Mouse (Mus musculus) thymus, postnatal 36 days (tissue): ENCODE data around the gene Haghl.

Experiments used
- DNase-seq, 2 experiments: peaks; one replicate each; pipeline ENCODE4 v3.0.0; 2022; ENCODE audit warnings: mixed read lengths in 2 of 2

Gene Haghl

DNA sequence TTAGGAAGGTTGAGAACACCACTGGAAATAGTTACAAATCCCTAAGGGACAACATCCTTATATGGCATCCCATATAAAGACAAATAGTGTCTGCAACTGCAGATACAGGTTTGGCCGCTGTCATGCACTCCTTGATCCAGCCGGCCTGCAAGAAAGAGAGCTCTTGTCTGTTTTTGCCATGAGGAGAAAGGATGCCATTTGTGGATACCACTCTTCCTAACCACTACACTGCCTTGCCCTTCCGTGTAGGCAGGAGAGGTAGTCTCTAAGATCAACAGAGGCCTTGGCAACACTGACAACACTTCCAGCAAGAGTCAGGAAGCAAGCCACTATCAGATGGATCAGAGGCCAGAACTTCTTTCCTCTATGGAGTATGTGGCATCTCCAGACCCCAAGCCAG is 807 bp upstream of the Haghl start, which contains the start of gene Ccdc78:
Gene Ccdc78 (plus strand): TSS at position 301 of the 400 bp plus-strand sequence.
- DNase-seq = no peak

DNA sequence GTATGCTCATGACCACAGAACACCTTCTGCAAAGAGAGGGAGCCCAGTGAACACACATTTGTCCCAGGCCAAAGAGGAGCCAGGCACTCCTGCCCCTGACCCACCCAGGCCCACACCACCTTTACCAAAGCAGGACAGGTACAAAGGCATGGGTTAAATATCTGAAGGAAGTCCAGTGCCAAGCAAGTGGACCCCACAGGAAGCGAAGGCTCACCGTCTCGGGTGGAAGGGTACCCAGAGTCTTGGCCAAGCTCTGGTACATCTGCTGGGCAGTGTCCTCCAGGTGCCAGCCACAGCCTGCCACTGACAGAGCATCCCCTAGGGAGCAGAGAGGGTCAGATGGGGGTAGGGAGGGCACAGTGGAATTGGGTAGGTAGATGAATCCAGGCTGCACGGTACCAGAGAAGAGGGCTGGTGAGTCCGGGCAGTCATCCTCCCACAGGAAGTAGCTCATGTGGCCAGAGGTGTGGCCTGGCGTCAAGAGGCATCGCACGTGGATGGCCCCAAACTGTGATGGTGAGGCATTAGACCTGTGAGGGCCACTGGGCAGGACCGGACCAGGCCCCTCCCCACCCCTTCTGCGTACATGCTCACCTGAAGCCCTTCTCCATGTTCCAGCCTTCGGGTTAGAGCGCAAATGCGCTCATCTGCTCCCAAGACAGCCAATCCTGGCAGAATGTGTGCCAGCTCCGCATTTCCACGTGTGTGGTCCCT is 1.5 kb downstream of the Haghl start:
- no peak for DNase-seq

DNA sequence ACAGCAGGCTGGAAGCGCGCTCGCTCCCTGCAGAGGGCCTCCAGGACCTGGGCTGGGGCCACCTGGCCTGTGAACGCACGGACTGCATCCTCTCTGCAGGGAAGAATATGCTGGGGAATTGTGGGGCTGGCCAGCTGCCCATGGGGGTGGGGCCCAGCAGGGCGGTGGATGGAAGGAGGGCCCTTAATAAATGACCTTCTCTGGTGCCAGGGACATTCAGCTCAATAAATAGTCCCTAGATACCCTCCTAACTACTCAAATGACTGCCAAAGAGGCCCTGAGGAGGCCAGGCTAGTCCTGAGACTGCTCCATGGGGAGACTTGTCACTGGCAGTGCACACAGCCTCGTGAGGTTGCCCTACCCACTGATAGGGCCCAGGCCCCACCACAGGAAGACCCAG is 2.4 kb downstream of the Haghl start:
- DNase-seq = no peak

DNA sequence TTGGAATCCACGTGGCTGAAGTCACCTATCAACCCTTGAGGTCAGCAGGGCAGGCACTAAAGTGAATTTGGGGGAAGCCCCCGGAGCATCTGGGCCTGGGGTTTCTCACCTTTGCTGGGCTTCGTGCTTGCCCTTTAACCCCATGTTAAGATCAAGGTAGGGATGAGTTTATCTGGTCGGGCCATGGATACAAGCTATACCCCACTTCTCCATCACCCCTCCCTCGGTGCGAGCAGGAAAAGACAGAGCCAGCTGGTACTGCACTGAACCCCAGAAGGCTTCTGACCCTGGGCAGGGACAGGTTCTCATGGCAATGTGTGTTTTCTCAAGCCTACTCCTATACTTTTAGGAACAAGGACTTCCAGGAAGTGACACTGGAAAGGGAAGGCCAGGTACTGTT is 4.1 kb downstream of the Haghl start:
- no peak for DNase-seq

DNA sequence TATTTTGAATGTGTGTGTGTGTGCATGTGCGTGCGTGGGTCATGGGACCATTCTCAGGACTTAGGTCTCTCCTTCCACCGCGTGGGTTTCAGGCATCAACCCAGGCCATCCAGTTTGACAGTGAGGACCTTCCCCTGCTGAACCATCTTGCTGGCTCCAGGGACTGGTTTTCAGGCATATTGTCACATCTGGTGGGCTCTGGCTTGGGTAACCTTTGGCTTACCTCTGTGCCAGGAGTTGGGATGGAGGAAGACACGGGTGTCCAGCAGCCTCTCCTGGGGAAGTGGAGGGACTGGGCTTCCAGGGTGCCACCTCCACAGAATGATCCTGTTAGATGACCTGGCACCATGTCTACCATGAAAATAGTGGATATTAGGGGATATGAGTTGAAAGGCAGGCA is 7.5 kb downstream of the Haghl start:
- DNase-seq = peak in 1 of 2 experiments; percentile 3

DNA sequence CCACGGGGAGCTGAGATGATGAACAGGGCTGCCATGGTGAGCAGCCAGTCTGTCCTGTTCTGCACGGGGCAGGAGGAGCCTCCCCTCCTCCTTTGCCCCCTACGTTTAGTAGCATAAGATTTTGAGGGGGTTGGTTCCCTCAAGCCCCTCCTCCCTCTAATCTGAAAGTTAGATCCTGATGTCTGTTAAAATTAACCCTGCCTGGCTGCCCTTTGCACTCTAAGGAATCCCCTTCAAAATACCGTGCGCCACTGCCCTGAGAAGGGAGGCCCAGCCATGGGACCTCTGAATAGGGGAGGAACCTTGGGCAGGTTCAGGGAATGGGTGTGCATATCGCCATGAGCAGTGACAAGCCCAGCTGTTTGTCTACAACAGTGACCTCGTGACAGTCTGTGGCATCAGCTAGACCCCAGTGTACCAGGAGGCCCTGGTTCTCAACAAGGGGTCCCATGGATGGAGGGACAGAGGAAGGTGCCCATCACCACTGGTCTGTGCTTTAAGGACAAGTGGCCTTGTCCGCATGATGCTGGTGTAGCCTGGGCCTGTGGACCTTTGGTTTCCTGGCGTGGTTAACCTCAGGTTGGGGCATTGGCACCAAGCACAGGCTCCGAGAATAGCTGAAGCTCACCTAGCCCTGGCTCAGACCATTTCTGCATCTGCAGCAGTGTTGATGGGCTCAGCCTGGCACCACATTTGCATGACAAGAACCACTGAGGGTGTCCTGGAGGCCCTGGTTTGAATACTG is 10.0 kb downstream of the Haghl start:
- no peak for DNase-seq

DNA sequence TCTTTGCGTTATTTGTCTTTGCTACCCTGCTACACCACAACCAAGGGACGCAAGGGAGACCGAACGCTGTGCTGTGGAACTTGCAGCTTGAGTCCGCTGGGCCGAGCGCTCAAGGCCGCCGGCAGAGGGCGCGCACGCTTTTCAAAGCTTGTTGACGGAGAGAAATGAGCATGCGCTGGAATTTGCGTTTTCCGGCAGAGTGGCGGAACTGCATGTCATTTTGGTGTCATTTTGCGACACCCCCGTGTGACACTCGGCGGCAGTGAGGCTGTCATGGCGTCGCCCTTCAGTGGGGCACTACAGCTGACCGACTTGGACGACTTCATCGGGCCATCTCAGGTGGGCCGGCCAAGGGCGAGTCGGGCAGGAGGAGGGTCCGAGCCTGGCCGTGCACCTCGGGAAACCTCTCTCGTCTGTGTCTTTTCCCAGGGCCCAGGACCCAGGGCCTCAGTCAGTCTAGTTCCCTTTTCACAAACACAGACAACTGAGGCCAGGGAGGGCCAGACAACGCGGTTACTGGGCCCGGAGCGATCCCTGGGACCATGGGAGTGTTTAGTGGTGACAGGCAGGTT is 11.8 kb downstream of the Haghl start, which contains the start of gene Narfl:
Gene Narfl (plus strand): TSS at position 228 of the 572 bp plus-strand sequence.
- DNase-seq = peak; percentile 95 to 97

DNA sequence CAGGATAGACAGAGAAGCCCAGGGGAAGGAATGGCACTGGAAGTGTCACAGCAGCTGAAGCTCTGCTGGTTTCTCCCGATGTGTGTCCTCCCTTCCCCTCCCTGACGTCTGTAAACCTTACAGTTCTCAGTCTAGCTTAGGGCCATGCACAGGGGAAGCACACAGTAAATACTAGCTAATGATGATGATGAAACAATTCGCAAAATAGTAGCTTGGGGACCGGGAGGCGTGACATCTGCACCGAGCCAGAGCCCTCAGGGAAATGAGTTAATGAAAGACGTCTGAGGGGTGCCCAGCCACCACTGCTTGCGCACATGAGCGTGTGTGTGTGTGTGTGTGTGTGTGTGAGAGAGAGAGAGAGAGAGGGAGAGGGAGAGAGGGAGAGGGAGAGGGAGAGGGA is 16.1 kb downstream of the Haghl start:
- DNase-seq = no peak

DNA sequence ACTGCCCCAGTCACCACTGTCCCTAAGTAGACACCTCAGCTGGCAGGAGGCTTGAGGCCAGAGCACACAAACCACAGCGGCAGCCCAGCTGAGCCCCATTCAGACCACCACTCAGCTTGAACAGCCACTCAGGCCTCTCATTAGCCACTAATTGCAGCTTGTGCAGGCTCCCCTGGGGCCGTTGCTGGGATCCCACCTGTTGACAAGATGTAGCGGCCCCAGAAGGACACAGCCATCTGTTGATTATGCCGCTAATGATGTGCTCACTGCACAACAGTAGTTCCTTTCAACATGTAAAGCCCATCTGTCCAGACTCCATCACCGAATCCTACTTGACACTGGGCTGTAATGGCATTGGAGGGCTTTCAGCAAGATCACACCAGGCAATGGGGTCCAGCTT is 19.6 kb downstream of the Haghl start:
- DNase-seq = no peak

DNA sequence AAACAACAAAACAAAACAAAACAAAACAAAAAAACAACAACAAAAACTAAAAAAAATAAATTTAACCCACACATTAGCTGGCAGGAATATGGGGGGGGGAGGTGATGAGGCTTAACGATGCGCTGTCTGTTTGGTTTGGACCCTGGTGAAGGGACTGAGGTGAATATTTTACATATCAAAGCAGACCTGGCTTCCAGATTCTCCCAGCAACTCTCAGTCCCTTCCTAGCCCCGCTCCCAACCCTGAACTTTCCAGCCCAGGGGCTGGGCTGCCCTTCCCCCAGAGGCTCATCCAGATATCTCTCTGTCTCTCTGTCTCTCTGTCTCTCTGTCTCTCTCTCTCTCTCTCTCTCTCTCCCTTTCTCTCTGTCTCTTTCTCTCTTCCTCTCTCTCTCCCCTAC is 22.9 kb downstream of the Haghl start:
- DNase-seq = no peak

DNA sequence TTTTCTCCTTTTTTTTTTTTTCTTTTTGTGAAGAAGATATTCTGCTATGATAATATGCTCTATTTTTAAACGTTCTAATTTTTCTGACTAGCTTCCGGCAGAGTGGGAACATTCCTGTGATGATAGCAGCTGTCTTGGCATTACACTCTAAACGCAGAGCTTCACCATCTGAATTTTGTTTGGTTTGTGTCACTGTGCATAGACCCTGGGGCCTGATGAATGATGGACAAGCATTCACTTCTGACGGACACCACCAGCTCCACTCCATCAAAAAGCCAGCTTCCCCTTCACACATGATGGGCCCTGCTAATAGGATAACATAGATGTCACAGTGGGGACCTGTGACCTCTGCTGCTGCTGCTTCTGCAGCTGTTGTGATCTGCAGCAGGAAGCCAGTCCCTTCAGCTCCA is 23.9 kb downstream of the Haghl start:
- no peak for DNase-seq

DNA sequence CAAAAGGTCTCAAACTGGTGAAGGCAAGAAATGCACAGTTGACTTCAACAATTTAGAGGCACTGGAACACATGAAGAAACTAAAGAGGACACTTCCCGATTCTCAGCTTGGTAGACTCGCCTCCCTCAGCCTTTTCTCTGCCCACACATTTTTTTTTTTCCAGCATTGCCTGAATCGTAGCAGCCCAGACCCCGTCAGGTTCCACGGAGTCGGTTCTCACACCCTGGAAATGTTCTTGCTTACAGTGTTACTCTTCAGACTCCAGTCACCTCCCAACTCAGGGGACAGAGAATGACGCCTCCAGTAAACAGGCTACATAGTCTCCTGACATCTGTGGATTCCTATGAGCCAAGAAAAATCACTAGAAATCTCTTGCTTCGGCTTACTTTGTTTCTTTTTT is 25.3 kb downstream of the Haghl start:
- DNase-seq = no peak

DNA sequence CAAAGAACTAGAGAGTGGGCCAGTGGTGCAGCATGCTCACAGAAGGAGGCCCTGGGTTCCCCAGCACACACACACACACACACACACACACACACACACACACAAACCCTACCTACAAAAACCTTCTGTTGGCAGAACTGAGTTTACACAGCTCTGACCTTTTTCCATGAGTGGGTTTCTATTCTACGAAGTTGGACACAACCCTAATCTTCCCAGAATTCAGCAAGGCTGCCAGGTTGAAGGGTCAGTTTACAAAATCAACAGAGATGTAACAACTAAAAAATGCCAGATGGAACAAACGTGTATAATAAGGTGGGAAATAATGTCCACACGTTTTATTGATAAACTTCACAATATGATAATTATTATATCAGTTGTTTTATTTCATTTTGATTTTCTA is 27.8 kb downstream of the Haghl start:
- DNase-seq = no peak

DNA sequence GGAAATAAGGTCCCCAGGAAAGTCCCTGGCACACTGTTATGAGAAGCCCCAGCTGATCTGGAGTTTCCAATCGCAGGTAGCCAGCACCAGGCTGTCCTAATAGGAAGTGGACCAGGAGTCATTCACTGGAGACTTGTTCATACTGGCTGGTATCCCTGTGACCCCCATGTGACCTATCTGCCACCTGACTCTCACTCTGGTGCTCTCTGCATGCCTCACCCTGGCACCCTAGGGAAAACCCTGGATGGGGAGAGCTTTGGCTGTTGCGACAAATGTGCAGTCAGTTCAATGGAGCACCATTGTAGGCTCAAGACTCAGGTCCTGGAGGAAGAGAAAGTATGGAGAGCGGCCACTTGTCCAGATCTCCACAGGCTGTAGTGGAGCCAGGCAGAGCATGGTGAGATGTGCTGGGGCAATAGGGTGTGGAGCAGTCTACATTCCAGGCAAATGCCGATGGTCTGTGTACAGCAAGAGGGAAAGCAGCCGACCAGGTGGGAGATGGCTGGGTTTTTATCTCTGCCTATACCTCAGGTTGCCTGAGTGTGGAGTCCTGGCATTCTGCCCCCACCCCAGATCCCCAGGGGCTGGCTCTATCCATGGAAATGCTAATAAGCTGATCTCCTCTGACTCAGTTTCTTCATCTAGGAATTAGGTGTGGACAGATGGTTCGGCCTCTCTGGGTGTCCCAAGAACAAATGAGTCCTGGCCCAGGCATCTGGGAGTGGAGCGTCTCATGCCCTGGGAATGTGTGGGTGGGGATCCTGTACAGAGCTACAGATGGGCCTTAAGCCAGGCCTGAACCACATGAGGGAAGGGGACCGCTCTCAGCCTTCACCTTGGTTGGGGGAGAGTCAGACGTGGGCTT is 28.9 kb downstream of the Haghl start:
- no peak for DNase-seq

DNA sequence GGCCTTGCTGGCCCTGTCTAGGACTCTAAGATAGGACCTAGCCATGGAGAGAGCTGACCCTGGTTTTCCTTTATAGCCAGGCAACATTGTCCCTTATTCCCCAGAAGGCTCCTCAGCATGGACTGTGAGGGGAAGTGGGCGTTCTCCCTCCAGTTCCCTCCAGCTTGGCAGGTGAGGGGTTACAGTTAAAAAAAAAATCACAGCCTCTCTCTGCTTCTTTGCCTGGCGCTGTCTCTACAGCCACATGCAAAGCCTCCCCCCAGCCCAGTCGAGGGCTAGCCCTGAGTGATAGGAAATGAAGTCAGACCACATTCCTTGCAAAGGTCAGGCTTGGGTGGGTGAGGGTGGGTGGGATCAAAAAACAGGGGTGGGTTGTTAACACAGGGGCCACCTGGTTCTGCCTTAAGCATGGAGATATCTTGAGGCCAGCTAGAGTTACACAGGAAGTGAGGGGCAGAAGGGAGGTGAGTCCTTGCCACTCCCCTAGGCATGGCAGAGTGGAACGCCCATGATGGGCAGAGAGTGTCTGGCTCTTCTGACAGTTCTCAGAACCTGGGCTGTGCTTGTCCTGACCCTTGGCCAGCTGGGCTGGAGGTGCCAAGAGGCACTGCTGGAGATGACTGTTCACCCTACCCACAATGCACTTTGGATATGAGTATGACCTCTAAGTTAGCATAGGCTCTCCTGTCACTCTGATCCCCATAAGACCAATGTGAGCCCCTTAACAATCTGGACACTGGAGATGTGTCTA is 29.7 kb downstream of the Haghl start:
- DNase-seq = no peak

DNA sequence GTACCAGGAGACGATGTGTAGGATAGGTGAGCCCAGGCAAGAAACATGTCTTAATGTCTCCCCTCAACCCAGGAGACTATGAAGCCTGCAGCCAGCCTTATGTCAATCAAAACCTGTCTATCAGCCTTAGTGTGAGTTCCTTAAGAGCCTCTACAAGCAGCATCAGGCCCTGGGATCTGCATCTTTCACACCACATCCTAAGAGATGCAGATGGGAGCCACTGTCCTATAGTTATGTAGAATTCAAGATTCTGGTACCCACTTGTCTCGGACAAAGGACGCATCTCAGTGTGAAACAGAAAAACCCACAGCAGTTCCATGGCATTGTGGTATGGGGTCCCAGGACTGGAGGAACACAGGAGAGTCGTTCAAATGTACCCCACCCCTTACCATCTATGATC is 30.4 kb downstream of the Haghl start:
- DNase-seq = no peak

DNA sequence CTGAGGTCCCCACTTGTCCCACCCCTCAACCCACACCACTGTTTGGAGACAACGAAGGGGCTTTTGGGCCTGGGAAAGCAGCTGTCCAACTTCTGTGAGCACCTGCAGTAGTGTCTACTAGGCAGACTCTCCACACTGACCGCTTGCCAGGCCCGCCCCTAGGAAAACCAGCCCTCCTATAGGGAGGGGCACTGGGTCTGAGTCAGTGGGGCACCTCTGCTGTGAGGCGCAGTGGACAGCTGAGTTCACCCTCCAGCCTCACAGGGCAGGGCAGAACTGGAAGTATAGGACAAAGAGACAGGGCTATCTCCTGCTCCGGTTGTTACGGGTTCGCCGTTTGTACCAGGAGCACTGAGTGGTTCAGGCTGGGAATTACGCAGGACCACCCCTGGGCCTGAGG is 31.2 kb downstream of the Haghl start, which contains the start of gene Msln:
Gene Msln (minus strand): TSS at position 138 of the 400 bp plus-strand sequence.
- no peak for DNase-seq

DNA sequence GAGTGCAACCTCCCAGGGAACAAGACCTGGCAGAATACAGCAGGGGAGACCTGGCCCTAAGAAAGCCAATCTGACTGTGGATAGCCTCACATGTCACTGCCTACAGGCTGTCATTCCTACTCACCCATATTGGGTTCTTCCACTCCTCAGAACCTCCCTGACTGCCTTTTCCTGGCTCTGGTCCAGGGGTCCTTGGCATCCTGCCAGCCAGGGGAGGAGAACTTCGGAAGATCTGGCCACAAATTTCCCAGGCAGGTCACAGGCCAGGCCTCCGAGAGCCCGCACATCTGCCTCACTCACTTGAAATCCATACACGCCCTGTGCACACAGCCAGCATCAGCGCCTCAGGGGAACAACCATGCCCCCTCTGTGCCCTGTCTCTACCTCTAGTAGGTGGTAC is 34.0 kb downstream of the Haghl start:
- no peak for DNase-seq

DNA sequence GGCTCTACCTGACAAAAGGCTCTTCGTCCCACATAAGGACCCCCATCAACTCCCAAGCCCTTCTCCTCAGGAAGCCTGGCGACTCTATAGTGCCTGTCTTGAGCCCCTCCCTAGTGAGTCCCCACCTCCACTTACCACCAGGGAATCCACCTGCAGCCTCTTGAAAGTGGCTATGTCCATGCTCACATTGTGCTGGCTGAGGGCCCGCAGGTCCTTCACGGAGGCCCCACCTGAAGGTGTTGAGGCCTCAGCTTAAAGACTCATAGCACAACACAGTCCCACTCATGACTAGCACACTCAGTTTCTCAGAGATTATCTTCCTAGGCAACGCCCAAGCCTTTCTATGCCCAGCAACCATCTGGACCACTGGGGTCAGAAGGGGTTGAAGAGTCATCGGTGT is 36.2 kb downstream of the Haghl start:
- DNase-seq = no peak

DNA sequence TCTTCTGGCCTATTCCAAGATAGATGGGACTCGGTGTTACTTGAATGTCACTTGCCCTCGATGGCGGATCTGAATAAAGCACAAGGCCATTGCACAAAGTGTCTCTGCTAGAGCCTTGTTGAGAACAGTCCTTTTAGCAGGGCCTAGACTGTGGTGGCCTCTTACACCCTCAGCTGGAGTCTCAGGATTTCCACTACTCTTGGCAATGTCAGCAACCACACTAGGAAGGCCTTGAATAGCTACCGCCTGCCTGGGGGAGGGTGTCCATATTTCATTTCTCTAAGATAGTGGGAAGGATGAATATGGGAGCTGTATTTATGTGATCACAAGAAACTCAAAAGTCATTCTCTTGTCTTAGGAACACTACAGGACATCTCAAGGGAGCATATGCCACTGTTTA is 37.2 kb downstream of the Haghl start:
- no peak for DNase-seq

DNA sequence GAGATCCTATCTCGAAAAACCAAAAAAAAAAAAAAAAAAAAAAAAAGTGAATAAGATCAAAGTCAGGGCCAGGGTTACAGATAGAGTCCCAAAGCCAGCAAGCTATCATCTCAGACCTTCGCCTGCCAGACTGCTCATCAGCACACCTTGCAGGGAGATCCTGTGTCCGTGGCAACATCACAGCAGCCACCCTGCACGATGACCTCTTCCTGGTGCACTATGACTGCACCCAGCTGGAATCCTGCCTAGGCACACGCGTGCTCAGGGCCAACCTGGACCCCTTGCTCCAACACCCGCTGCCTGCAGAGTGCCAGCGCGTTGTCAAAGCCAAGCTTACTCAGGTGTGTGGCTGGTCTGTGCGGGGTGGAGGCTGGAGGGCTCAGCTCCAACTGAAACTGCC is 41.2 kb downstream of the Haghl start:
- no peak for DNase-seq

DNA sequence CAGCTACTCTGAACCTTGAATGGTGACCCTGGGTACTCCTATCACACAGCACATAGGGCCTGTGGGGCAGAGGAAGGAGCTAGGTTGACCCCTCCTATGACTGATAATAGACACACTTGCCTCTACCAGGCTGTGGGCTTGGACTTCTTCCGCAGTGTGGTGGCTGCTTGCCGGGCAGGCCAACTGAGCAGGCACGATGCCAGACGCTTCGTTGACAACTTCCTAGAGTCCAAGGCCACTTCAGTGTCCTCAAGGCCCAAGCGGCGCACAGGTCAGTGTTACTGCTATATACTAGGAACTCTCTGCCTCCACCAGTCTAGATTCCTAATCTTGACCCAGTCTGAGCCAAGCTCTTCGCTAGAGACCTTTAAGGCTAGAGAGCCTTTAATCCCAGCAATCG is 41.6 kb downstream of the Haghl start:
- DNase-seq = no peak
